Mouse (Mus musculus) cerebral cortex, adult 2 months (tissue): ENCODE measurements around the gene Vps25.

Source experiments
- WGBS: fragments of 180-500 bp; shearing (Covaris S2); methylation state at CpG from one replicate; pipeline ENCODE4 v1.1.7; 2018; 5-methylcytosine and 5-hydroxymethylcytosine counted together

Vps25 gene

GRCm38 (mm10) chr11:101276319-101277070, 23.0 kb downstream of the Vps25 start:
- 29% methylated on average over 27 of the region's 27 CpGs for WGBS

- 51% methylated on average over 12 of the region's 12 CpGs for WGBS
Measured at GRCm38 (mm10) chr11:101277381-101278222, 24.1 kb downstream of the Vps25 start.

- 7% methylated on average over 45 of the region's 45 CpGs for WGBS
Measured at GRCm38 (mm10) chr11:101278223-101279192, 25.0 kb downstream of the Vps25 start, which contains the start of the genes Cntd1 and Coa3. Gene Cntd1, plus strand, starts transcription at chr11:101279012. Gene Coa3, minus strand, starts transcription at chr11:101279114.

GRCm38 (mm10) chr11:101279193-101279569, 25.7 kb downstream of the Vps25 start:
- 59% methylated on average over 14 of the region's 14 CpGs for WGBS

GRCm38 (mm10) chr11:101280837-101281236, 27.3 kb downstream of the Vps25 start:
- WGBS = 65% methylated on average over 7 of the region's 7 CpGs

- WGBS = 31% methylated on average over 5 of the region's 5 CpGs
Measured at GRCm38 (mm10) chr11:101282896-101283295, 29.4 kb downstream of the Vps25 start.

GRCm38 (mm10) chr11:101283805-101284204, 30.3 kb downstream of the Vps25 start:
- WGBS = 77% methylated on average over 4 of the region's 4 CpGs

- 69% methylated on average over 9 of the region's 9 CpGs for WGBS
Measured at GRCm38 (mm10) chr11:101287306-101287705, 33.8 kb downstream of the Vps25 start.

GRCm38 (mm10) chr11:101291231-101291630, 37.7 kb downstream of the Vps25 start:
- WGBS = 91% methylated on average over 8 of the region's 8 CpGs

GRCm38 (mm10) chr11:101295191-101295590, 41.7 kb downstream of the Vps25 start:
- 89% methylated on average over 8 of the region's 8 CpGs for WGBS

GRCm38 (mm10) chr11:101300881-101301280, 47.4 kb downstream of the Vps25 start:
- WGBS = 68% methylated on average over 7 of the region's 7 CpGs

- 10% methylated on average over 26 of the region's 26 CpGs for WGBS
Measured at GRCm38 (mm10) chr11:101301299-101302003, 47.9 kb downstream of the Vps25 start.

- 4% methylated on average over 39 of the region's 39 CpGs for WGBS
Measured at GRCm38 (mm10) chr11:101302004-101302798, 48.7 kb downstream of the Vps25 start, which contains the start of gene Becn1. Gene Becn1, minus strand, starts transcription at chr11:101302286.

- 41% methylated on average over 5 of the region's 5 CpGs for WGBS
Measured at GRCm38 (mm10) chr11:101307744-101308143, 54.2 kb downstream of the Vps25 start.
